Mouse (Mus musculus) CH12.LX (cell line): ENCODE results near the gene Hmgcl. TPM values are rescaled to one million over a fixed set of nuclear protein-coding genes. Genes with fewer than 3 reads are reported as not detected.

Experiments
- DNase-seq: peaks from one replicate; pipeline ENCODE4 v3.0.0-alpha.2; 2013; ENCODE audit errors: extremely low read depth
- H3K27ac ChIP-seq: 2 replicates; pipeline ENCODE4 v1.5.1; 2012; ENCODE audit warnings: low read depth, mild to moderate bottlenecking, control low read depth, moderate library complexity; ENCODE audit not compliant: insufficient read depth
- H3K27me3 ChIP-seq: replicated peaks from 2 replicates; pipeline ENCODE3; 2012; ENCODE audit warnings: inconsistent platforms
- H3K36me3 ChIP-seq, 2 experiments: replicated peaks in 1 of 2; 2 replicates each; pipeline versions ENCODE3 to v1.6.1; 2012; ENCODE audit warnings: inconsistent platforms in 1 of 2, low read length in 1 of 2, mild to moderate bottlenecking in 1 of 2, mixed read lengths in 1 of 2, moderate library complexity in 1 of 2; ENCODE audit not compliant: control insufficient read depth in 1 of 2, insufficient read depth in 1 of 2
- H3K4me1 ChIP-seq, 2 experiments: 2 replicates each; pipeline ENCODE4 v1.6.1; 2012; ENCODE audit warnings: inconsistent platforms in 1 of 2, moderate library complexity in 1 of 2; ENCODE audit not compliant: insufficient read depth in 2 of 2, control insufficient read depth in 1 of 2
- H3K4me2 ChIP-seq: 2 replicates; pipeline ENCODE4 v1.6.1; 2012; ENCODE audit warnings: low read depth, mild to moderate bottlenecking, control low read depth; ENCODE audit not compliant: poor library complexity, insufficient read depth, severe bottlenecking
- H3K4me3 ChIP-seq, 3 experiments: fragments of 150-350 bp in 1 of 3; sonication (generic) in 1 of 3; replicated peaks in 1 of 3; 2 replicates each; pipeline versions ENCODE3 to v1.5.1; 2011 to 2012; ENCODE audit warnings: low read depth in 2 of 3, low read length in 2 of 3, mild to moderate bottlenecking in 2 of 3, moderate library complexity in 2 of 3, control low read depth in 1 of 3, improper control_type of control experiment in 1 of 3, inconsistent platforms in 1 of 3, mixed read lengths in 1 of 3; ENCODE audit not compliant: poor library complexity in 1 of 3
- H3K79me2 ChIP-seq: replicated peaks from 2 replicates; pipeline ENCODE4 v1.6.1; 2012; ENCODE audit warnings: mild to moderate bottlenecking, moderate library complexity; ENCODE audit not compliant: control insufficient read depth, poor library complexity, insufficient read depth, severe bottlenecking; ENCODE audit errors: extremely low read depth
- H3K9ac ChIP-seq: 2 replicates; pipeline ENCODE4 v1.6.1; 2012; ENCODE audit warnings: low read depth, mild to moderate bottlenecking, control low read depth, moderate library complexity; ENCODE audit not compliant: insufficient read depth
- H3K9me3 ChIP-seq: replicated peaks from 2 replicates; pipeline ENCODE3; 2012; ENCODE audit warnings: low read length, inconsistent platforms, mixed read lengths
- CTCF ChIP-seq, 2 experiments: IDR thresholded peaks in 1 of 2; conservative IDR thresholded peaks in 1 of 2; 2 replicates each; pipeline ENCODE4 v1.5.1; 2011 to 2012; ENCODE audit warnings: low read depth in 2 of 2, low read length in 2 of 2, improper control_type of control experiment in 1 of 2, inconsistent platforms in 1 of 2, mild to moderate bottlenecking in 1 of 2, moderate library complexity in 1 of 2
- E2F4 ChIP-seq: IDR thresholded peaks from 2 replicates; pipeline ENCODE4 v1.6.1; 2011; ENCODE audit warnings: low read depth, low read length, improper control_type of control experiment; ENCODE audit not compliant: insufficient replicate concordance
- ELF1 ChIP-seq: IDR thresholded peaks from 2 replicates; pipeline ENCODE4 v1.6.1; 2014; ENCODE audit warnings: low read depth, mild to moderate bottlenecking, inconsistent platforms, low read length, improper control_type of control experiment
- ETS1 ChIP-seq: conservative IDR thresholded peaks from 2 replicates; pipeline ENCODE4 v1.6.1; 2012; ENCODE audit warnings: low read depth, mild to moderate bottlenecking, inconsistent platforms, low read length, improper control_type of control experiment, moderate library complexity
- HCFC1 ChIP-seq: IDR thresholded peaks from 2 replicates; pipeline ENCODE4 v1.6.1; 2012; ENCODE audit warnings: low read depth, mild to moderate bottlenecking, inconsistent platforms, low read length, improper control_type of control experiment
- MEF2A ChIP-seq: IDR thresholded peaks from 2 replicates; pipeline ENCODE4 v1.6.1; 2014; ENCODE audit warnings: low read depth, mild to moderate bottlenecking, inconsistent platforms, low read length, improper control_type of control experiment, borderline replicate concordance
- MXI1 ChIP-seq: IDR thresholded peaks from 2 replicates; pipeline ENCODE4 v1.6.1; 2011; ENCODE audit warnings: mild to moderate bottlenecking, low read depth, low read length, improper control_type of control experiment
- MYC ChIP-seq: IDR thresholded peaks from 2 replicates; pipeline ENCODE4 v1.6.1; 2011; ENCODE audit warnings: low read depth, mild to moderate bottlenecking, improper control_type of control experiment, low read length
- NELFE ChIP-seq: IDR thresholded peaks from 2 replicates; pipeline ENCODE4 v1.6.1; 2011; ENCODE audit warnings: low read depth, low read length, improper control_type of control experiment
- PAX5 ChIP-seq: IDR thresholded peaks from 2 replicates; pipeline ENCODE4 v1.6.1; 2012; ENCODE audit warnings: low read length, inconsistent platforms, mixed read lengths
- POLR2A ChIP-seq: IDR thresholded peaks from 2 replicates; pipeline ENCODE4 v1.6.1; 2011; ENCODE audit warnings: low read depth, mild to moderate bottlenecking, improper control_type of control experiment, low read length
- POLR2AphosphoS2 ChIP-seq: IDR thresholded peaks from 2 replicates; pipeline ENCODE4 v1.6.1; 2011; ENCODE audit warnings: low read depth, low read length, improper control_type of control experiment
- ZNF384 ChIP-seq: IDR thresholded peaks from 2 replicates; pipeline ENCODE4 v1.6.1; 2012; ENCODE audit warnings: low read depth, low read length, improper control_type of control experiment, inconsistent platforms
- dilution Hi-C: fragments of 300-500 bp; cut with MboI; formaldehyde crosslinking; loops from 2 replicates; pipeline ENCODE4 v1.14.3; 2020; ENCODE audit warnings: low sequenced_read_pairs; ENCODE audit not compliant: extremely low pct_unique_long_range_greater_than_20kb, extremely low pct_ligation_motif_present
- in situ Hi-C: fragments of 300-500 bp; cut with MboI; formaldehyde crosslinking; loops from 3 replicates; pipeline ENCODE4 v1.14.3; 2019; ENCODE audit warnings: low sequenced_read_pairs, low pct_ligation_motif_present, low pct_unique_long_range_greater_than_20kb, mixed read lengths
- polyA plus RNA-seq: library from polyadenylated mRNA; unstranded; fragments of >175 nt; gene quantifications from 2 replicates; pipeline ENCODE4 v1.2.1, GENCODE M21; 2012; ENCODE audit warnings: low read depth; ENCODE audit not compliant: insufficient read length
- total RNA-seq, 2 experiments: library from RNA; depleted of rRNA; stranded (reverse); fragments of 300-350 nt in 1 of 2; fragments of >200 nt in 1 of 2; gene quantifications; 2 replicates each; pipeline ENCODE4 v1.2.3; 2012 to 2014

Gene Hmgcl
- total and polyA plus RNA-seq, 3 experiments, result 27.2 to 42.7 (median 39.5) TPM

DNA sequence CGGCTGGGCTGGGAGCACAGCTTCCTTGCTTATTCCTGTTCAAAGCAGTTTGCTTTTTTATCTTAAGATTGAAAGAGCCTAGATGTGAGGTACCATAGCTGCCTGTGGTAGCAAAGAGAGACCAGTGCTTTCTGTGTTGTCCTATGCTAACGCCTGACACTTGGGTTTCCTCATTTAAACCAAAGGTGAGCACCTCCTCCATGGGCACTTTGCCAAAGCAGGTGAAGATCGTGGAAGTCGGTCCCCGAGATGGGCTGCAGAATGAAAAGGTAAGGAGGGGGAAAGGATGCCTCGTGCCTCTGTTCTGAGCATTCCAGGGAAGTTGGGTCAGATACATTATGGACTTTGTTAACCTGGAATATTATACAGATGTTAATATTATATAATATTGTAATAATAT is 4.1 kb downstream of the Hmgcl start:
- peaks cover 3 to 23% of the 10 kb centered on the region in 2 experiments; a peak in 3 of 4 replicates for H3K4me1 ChIP-seq
- no peak overlapping the region for H3K4me3 ChIP-seq
- H3K9ac ChIP-seq, result no peak overlapping the region
- H3K36me3 ChIP-seq, result peaks cover 18 to 50% of the 10 kb centered on the region in 2 experiments
- TF ChIP-seq MEF2A, result no peak
- TF ChIP-seq POLR2A, result no peak
- no peak for TF ChIP-seq MXI1
- TF ChIP-seq MYC, result no peak
- no peak for TF ChIP-seq PAX5
- peaks cover 11% of the 10 kb centered on the region for H3K9me3 ChIP-seq
- dilution Hi-C loops, result no loop called here
- H3K4me2 ChIP-seq, result no peak overlapping the region
- no peaks in the 10 kb centered on the region for H3K79me2 ChIP-seq
- no peaks in the 10 kb centered on the region for H3K27me3 ChIP-seq
- in situ Hi-C loops, result no loop called here
- H3K27ac ChIP-seq, result no peak overlapping the region
- no peak for DNase-seq

GRCm38 (mm10) chr4:135951505-135951904 is 5.3 kb downstream of the Hmgcl start:
- H3K27ac ChIP-seq, result no peak overlapping the region
- DNase-seq, result no peak
- H3K4me2 ChIP-seq, result no peak overlapping the region
- peaks cover 0 to 17% of the 10 kb centered on the region in 2 experiments; a peak in 2 of 4 replicates for H3K4me1 ChIP-seq
- H3K9me3 ChIP-seq, result peaks cover 11% of the 10 kb centered on the region
- no peak overlapping the region for H3K4me3 ChIP-seq
- no peak for TF ChIP-seq HCFC1
- peak; percentile 18 to 27; a peak in 1 of 4 replicates for TF ChIP-seq CTCF (conservative IDR thresholded peaks at IDR 0.05 in 1 of 2, IDR thresholded peaks at IDR 0.05 in 1 of 2; ENCODE audit: low read depth in 2 of 2, low read length in 2 of 2)
- H3K27me3 ChIP-seq, result no peaks in the 10 kb centered on the region
- peaks cover 26 to 60% of the 10 kb centered on the region in 2 experiments for H3K36me3 ChIP-seq
- in situ Hi-C loops, result no loop called here
- dilution Hi-C loops, result no loop called here
- H3K79me2 ChIP-seq, result no peaks in the 10 kb centered on the region
- no peak overlapping the region for H3K9ac ChIP-seq

DNA sequence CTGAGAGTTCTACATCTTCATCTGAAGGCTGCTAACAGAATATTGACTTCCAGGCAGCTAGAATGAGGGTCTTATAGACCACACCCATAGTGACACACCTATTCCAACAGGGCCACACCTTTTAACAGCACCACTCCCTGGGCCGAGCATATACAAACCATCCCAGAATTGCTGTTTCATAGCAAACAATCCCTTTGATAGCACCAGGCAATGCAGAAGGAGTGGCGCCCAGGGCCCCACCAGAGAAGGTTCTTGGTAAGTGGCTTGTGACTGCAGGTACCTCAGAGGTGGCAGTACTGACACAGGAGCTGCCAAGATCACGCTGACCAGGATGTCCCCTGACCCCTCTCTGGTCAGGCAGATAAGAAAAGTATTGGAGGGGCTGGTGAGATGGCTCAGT is 6.9 kb downstream of the Hmgcl start:
- no peak overlapping the region for H3K27ac ChIP-seq
- no peak overlapping the region for H3K4me2 ChIP-seq
- no peaks in the 10 kb centered on the region for H3K27me3 ChIP-seq
- TF ChIP-seq NELFE (no peak), ETS1 (no peak), ZNF384 (no peak), MYC (no peak), E2F4 (no peak), ELF1 (no peak), POLR2AphosphoS2 (no peak)
- no peak overlapping the region for H3K4me3 ChIP-seq
- no peak overlapping the region for H3K9ac ChIP-seq
- in situ Hi-C loops (no loop called here), dilution Hi-C loops (no loop called here)
- peaks cover 36 to 70% of the 10 kb centered on the region in 2 experiments for H3K36me3 ChIP-seq
- peaks cover 11% of the 10 kb centered on the region for H3K9me3 ChIP-seq
- peaks cover 0 to 10% of the 10 kb centered on the region in 2 experiments; a peak in 2 of 4 replicates for H3K4me1 ChIP-seq
- DNase-seq, result no peak
- no peaks in the 10 kb centered on the region for H3K79me2 ChIP-seq
